Mouse (Mus musculus): Measurements from ENCODE around the gene Daam1.

Daam1 gene

DNA sequence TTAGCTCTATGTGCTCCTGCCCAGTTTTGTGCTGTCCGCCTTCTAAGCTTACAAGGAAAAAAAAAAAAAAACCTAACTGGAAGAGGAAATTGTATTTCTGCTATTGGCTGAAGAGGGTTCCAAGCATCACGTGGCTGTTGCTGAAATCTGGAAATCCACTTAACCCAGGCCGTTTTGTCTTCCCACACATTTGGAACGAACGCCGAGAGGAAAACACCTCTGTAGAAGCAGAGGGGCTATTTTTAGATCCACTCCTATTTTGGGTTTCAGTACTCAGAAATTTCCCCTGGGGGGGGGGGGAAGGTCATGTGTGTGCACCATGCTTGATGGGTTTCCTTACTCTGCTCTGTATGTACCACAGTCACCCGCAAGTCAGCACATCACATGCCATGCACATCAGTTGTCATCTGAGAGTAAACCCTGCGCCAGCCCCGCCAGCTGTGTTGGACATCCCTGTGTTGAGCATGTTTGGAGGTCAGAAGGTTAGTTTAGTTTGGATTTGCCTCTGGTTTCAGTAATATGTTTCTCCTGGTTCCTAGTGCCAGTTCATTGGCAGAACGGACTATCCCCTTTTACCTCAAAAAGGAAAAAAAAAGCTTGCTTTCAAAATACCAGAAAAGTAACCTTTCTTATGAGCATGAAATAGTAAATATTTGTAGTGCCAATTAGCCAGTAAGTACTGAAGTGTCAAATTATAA is 33.1 kb downstream of the Daam1 start:
- DNase-seq (ENCODE audit: low read depth): no peak

GRCm38 (mm10) chr12:71864544-71864897 is 33.6 kb downstream of the Daam1 start:
- DNase-seq (ENCODE audit: low read depth): no peak

GRCm38 (mm10) chr12:71865937-71866336 is 35.1 kb downstream of the Daam1 start:
- no peak for DNase-seq (ENCODE audit: low read depth)

DNA sequence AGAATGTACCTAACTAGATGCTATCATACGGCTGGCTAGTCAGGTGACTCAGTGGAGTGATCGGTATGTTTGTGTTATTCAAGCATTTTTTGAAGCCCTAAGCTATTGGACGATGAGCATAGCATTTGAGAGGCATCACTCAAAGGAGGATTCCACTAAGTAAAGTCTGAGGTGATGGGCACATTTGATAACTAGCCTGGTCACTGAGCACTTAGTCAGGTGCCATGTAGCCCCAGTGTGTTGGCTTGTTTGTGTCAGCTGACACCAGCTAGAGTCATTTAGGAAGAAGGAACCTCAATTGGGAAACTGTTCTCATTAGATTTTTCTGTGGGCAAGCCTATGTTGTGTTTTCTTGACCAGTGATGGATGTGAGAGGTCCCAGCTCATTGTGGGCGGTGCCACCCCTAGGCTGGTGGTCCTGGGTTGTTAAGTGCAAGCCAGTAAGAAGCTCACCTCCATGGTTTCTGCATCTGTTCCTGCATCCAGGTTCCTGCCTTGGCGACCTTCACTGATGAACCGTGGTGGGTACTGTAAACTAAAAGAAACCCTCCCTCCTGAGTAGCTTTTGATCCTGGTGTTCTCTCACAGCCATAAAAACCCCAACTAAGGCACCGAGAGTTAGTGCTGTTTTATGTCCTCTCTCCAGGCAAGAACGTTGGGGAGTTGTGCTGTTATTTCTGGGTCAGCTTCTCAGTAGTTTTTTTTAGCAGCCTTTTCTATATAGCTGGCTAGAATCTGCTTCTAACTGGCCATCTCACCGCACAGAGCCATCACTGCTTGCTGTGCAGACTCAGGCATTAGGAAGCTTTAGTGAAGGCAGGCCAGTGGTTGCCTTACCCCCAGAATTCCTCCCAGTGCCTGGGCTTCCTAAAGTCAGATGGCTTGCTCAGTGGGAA is 36.7 kb downstream of the Daam1 start:
- no peak for DNase-seq (ENCODE audit: low read depth)

DNA sequence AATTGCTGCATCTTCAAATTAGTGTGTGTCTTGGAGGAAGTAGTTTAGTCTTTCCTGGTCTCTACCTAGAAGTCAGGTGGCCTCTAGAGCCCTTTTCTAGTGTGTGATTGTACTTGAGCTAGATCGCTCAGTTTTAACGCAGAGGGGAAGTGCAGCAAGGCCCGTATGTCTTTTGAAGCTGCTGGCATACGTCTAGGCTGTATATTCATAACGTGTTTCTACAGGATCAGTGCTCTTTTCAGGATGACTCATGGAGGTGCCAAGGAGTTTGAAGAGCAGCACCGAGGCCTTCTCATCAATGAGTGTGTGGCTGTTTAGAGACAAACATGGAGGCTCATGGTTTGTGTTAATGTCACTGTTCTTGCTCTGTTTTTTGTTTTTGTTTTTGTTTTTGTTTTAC is 39.8 kb downstream of the Daam1 start:
- DNase-seq (ENCODE audit: low read depth): no peak

DNA sequence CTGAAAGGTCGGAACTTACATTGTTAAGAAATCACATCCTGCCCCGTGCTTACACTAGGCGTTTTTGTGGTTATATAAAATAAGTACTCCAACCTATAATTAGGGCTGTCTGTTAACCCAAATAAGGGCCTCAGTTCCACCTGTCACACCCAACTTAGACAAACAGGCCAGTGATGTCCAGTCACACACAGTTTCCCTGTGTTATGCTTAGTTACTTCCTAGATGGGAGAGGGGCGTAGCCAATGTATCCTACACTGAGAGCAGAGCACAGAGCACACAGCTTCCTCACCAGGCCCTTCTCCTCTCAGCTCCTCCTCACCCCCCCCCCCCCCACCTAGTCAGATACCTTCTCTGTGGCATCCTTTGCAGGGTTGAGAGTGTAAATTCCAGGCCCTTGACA is 41.5 kb downstream of the Daam1 start:
- no peak for DNase-seq (ENCODE audit: low read depth)

DNA sequence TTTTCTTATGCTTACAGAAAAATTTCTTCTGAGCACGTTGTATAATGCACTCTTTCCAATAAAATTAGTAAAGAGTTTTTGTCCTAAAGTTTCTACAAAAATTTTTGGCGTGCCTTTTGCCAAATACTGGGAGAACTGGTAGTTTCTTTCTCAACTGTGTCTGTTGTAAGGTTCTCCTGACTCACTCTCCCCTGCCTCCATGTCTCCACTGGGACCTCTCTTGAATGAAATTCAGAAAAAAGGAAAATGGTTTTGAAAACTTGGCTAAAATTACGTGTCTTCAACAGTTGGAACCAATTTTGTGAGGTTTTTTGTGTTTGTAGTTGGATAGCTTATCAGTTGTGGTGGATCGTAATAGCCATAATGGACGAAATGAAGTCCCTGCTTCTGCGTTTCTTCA is 43.7 kb downstream of the Daam1 start:
- DNase-seq (ENCODE audit: low read depth): no peak

- no peak for DNase-seq (ENCODE audit: low read depth)
These were observed 44.1 kb downstream of the Daam1 start for GRCm38 (mm10) chr12:71874984-71875383.

DNA sequence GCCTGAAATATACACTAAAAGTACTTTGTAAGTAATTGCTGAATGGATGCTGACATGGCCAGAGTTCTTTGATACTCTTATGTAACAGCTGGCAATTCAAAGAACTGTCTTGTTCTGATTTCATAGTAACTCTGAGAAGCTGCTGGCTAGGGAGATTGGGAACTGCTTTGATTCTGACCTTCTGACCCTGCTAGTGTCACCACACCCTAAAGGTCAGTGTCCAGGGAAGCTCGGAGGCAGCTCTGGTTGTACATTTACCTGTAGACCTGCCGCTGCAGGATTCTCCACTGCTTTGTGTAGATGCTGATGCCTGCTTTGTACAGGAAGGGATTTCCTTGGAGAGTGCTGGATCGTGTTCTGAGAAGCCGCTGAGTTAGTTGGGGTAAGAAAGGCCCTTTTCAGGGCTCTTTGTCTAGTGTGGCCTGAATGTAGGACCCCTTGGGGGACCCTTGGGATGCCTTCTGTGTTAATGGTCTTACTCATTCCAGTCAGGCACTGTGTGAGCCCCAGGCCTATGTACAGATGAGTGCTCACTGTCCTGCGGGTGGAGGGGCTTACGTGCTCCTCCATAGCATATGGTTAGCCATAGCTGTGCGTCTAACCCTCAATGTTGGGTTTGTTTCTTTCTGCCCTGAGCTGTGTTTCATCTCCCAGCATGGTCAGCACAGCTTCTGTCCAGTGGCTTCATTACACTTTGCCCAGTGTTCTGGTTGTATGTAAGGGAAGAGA is 45.0 kb downstream of the Daam1 start:
- DNase-seq (ENCODE audit: low read depth): no peak

GRCm38 (mm10) chr12:71880987-71881386 is 50.1 kb downstream of the Daam1 start:
- no peak for DNase-seq (ENCODE audit: low read depth)

GRCm38 (mm10) chr12:71881477-71881876 is 50.6 kb downstream of the Daam1 start:
- no peak for DNase-seq (ENCODE audit: low read depth)

DNA sequence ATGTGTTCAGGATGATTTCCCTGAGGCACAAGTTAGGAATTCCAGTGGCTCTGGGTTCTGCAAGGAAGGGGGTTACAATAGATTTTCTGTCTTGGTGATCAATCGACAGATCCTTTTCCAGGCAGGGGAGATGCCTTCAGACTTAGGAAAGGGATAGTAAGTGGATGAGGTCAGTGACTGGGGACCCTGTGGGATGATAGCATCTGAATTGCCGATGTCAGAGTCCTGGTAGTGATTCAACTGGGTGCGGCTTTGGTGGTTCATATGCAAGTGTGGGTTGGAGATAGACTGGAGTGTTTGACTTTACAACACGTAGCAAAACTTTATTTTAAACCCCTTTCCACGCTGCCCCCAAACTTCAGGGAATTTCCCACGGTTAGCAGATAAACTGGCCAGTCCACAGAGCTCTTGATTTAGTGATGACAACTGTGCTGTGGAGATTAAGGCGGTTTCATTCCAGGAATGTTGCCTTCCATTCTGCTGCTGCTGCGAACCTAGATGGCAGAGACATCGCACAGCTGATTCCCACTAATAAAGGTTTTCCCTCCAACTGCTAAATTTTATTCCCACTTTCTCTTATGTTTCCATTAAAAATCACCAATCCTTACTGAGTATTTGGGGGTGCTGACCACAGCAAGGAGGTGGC is 52.3 kb downstream of the Daam1 start:
- no peak for DNase-seq (ENCODE audit: low read depth)

- no peak for DNase-seq (ENCODE audit: low read depth)
These were observed 54.3 kb downstream of the Daam1 start for GRCm38 (mm10) chr12:71885170-71885574.

DNA sequence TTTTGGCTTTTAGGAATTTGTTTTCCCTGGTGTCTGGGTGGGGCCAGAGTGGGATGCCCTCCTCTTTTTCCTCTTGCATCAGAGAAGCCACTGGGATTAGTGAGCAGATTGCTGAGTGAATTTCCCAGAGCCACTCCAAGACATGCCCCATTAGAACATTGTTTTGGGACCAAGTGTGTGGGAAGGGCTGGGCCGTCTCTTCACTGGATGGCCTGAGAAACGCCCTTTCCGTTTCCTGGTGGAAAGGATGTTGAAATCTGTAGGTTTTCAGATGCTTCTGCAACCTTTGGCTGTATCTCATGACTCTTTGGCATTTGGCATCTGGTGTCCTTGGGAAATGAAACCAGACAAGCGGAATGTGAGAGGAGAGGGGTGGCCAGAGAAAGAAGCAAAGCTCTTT is 54.8 kb downstream of the Daam1 start:
- no peak for DNase-seq (ENCODE audit: low read depth)

DNA sequence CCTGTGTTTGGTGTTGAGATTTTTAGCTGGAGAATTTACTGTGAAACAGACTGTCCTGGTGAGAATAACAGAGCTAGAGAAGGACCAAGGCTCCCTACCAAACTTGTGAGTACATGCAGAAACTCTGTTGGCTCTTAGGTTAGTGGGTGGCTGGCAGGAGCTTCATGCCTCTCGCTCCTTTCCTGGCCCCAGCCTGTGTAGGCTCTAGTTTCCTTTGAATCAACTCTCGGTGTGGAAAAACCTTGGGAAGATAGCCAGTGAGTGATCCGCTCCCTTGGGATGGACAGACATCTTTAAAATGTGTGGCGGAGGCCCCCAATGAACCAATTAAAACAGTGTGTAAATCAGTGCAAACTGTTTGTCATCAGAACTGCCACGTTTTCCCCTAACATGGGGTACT is 55.5 kb downstream of the Daam1 start:
- DNase-seq (ENCODE audit: low read depth): no peak

- DNase-seq (ENCODE audit: low read depth): no peak
These were observed 56.1 kb downstream of the Daam1 start for GRCm38 (mm10) chr12:71886941-71887340.

GRCm38 (mm10) chr12:71888370-71888769 is 57.5 kb downstream of the Daam1 start:
- no peak for DNase-seq (ENCODE audit: low read depth)

DNA sequence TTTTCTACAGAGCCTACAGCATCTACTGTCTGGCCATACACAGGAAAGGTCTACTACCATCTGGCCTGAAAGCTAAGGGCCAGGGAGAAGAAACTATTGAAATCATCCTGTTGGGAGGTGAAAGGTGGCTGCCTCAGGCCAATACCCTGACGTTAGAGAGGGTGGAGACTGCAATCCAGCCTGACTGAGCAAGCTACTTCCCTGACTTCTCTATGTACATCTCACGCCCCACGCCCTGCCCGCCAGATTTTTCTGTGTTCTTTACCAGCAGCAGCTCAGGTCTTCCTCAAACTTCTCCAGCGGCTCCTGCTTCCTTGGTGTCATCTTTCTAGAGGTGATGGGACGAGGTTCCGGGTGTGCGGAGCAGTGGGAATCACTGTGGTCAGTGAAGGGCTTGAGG is 58.4 kb downstream of the Daam1 start:
- DNase-seq (ENCODE audit: low read depth): no peak

DNA sequence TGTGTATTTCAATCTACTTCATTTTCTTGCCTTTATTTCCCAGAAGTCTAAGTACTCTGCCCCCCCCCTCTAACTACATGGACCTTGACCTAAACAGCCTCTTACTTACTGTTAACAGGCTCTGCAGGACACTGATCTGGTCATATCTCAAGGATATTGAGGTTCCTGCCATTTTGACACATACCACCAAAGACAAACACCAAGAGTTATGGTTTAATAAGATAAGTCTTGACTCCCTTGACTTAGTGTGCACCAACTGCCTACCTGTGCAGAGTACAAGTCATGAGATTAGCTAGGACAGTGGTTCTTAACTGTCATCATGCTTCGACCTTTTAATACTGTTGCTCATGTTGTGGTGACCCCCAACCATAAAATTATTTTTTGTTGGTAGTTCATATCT is 59.4 kb downstream of the Daam1 start:
- no peak for DNase-seq (ENCODE audit: low read depth)

GRCm38 (mm10) chr12:71891729-71892355 is 61.0 kb downstream of the Daam1 start:
- no peak for DNase-seq (ENCODE audit: low read depth)

DNA sequence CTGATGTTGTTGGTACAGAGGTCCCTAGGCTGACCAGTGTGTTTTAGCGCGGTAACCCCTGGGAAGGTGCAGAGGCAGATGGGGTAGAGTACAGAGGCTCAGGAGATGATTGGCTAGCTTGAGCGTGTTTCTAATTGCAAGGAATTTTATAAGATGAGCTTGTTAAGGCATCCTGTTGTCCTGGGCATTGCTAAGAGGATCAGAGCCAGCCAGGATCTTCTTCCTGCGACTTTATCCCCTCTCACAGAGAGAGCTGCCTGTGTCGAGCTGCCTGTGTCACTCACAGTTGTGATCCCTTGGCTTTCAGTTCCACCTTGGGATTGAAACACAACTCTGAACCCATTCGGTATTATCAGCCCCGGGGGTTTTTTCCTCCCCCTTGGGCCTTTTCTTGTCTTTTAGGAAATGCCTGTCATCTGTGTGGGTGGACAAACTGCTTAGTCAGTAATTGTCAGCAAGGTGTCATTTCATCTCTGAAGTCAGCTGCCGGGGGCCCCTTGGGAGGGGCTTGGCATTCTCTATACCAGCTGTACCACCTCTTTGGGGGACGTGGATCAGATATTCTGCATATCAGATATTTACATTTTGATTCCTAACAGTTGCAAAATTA is 62.2 kb downstream of the Daam1 start:
- DNase-seq (ENCODE audit: low read depth): no peak

Data from c-Kit-positive CD71-negative TER-119-negative erythroid progenitor cells, embryonic 14.5 days (primary cell).